Mouse (Mus musculus) left cerebral cortex, postnatal 36 days (tissue): Measurements from ENCODE around the gene Gm10309. TPM values are rescaled to one million over a fixed set of nuclear protein-coding genes. Genes with fewer than 3 reads are reported as not detected.

Experiments used
- DNase-seq, 2 experiments: peaks; one replicate each; pipeline ENCODE4 v3.0.0; 2021 to 2022; ENCODE audit warnings: low spot score in 2 of 2, mixed read lengths in 1 of 2
- intact Hi-C: fragments of 180-260 bp; cut with DNase I; formaldehyde crosslinking; loops from one replicate; pipeline ENCODE4 v1.15.1; 2025
- total RNA-seq, 2 experiments: library from RNA; stranded (reverse); gene quantifications; 2 replicates each; pipeline ENCODE4 v1.2.3; 2021

Gm10309 gene
- total RNA-seq, 2 experiments from 2014 or later: not detected

GRCm38 (mm10) chr17:86453673-86454350, 51.2 kb downstream of the Gm10309 start:
- intact Hi-C loops: no loop called here
- no peak for DNase-seq

GRCm38 (mm10) chr17:86452934-86453333, 52.1 kb downstream of the Gm10309 start:
- no peak for DNase-seq
- intact Hi-C loops: no loop called here

Other genes with a start within 250 kb of the Gm10309 start
- gene Epas1, start 248.5 kb upstream of the Gm10309 start, total RNA-seq: 10 to 100 TPM; 82.2 to 94.0 TPM